Mouse (Mus musculus): Measurements from ENCODE around the gene Chkb. TPM values are rescaled to one million over a fixed set of nuclear protein-coding genes. Genes with fewer than 3 reads are reported as not detected.

The Chkb gene
- polyA plus RNA-seq, 1 experiment from 2014 or later = 80.9 TPM

DNA sequence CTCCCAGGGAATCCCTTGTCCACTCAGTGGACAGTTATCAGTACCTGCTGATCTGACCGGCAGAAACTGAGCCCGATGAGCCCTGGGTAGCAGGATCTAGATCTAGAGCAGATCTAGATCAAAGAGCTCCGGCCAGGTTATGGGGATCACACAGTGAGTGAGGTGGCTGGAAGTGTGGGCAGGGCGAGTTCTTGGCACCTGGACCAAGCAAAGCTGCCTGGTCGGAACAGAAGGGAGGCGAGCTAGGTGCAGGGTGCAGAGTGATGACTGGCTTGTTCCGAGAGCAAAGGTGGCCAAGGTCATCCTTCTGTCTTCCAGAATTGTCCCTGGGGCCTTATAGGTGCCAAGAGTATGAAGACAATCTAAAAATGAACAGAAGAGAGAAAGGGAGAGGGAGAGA lies 30.1 kb upstream of the Chkb start:
- Histone ChIP-seq H3K4me2 (ENCODE audit: low read depth, low read length) (no peak overlapping the region), H3K9me3 (ENCODE audit: control insufficient read depth, low read length) (no peaks in the 10 kb centered on the region), H3K4me3 (ENCODE audit: low read depth, low read length) (no peak overlapping the region), H3K4me1 (ENCODE audit: control insufficient read depth, insufficient read depth, low read length) (peaks cover 13% of the 10 kb centered on the region), H3K27me3 (ENCODE audit: control insufficient read depth, insufficient read depth, low read length) (no peaks in the 10 kb centered on the region), H3K36me3 (ENCODE audit: control insufficient read depth, insufficient read depth, low read length) (peaks cover 51% of the 10 kb centered on the region), H3K27ac (ENCODE audit: low read depth, low read length) (no peak overlapping the region), H3K9ac (replicated peaks; ENCODE audit: low read depth, low read length) (no peak overlapping the region)
- 91% methylated on average over 7 of the region's 7 CpGs for WGBS
- no peak for ATAC-seq (ENCODE audit: low read depth)

DNA sequence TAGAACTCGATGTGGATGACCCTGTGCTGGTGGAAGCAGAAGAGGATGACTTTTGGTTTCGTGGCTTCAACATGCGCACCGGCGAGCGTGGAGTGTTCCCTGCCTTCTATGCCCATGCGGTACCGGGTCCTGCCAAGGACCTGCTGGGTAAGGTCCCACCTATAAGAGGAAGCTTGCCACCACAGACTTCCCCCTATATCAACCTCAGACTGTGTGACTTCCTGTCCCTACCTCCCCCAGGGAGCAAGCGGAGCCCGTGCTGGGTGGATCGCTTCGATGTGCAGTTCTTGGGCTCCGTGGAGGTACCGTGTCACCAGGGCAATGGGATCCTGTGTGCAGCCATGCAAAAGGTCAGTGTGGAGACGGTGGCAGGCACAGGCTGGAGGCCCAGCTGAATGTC lies 29.2 kb upstream of the Chkb start:
- Histone ChIP-seq H3K27ac (ENCODE audit: low read depth, low read length) (no peak overlapping the region), H3K27me3 (ENCODE audit: control insufficient read depth, insufficient read depth, low read length) (no peaks in the 10 kb centered on the region), H3K4me2 (ENCODE audit: low read depth, low read length) (no peak overlapping the region), H3K4me1 (ENCODE audit: control insufficient read depth, insufficient read depth, low read length) (peaks cover 16% of the 10 kb centered on the region), H3K9me3 (ENCODE audit: control insufficient read depth, low read length) (no peaks in the 10 kb centered on the region), H3K9ac (replicated peaks; ENCODE audit: low read depth, low read length) (no peak overlapping the region), H3K36me3 (ENCODE audit: control insufficient read depth, insufficient read depth, low read length) (peaks cover 51% of the 10 kb centered on the region), H3K4me3 (ENCODE audit: low read depth, low read length) (no peak overlapping the region)
- no peak for ATAC-seq (ENCODE audit: low read depth)
- 93% methylated on average over 15 of the region's 15 CpGs for WGBS

DNA sequence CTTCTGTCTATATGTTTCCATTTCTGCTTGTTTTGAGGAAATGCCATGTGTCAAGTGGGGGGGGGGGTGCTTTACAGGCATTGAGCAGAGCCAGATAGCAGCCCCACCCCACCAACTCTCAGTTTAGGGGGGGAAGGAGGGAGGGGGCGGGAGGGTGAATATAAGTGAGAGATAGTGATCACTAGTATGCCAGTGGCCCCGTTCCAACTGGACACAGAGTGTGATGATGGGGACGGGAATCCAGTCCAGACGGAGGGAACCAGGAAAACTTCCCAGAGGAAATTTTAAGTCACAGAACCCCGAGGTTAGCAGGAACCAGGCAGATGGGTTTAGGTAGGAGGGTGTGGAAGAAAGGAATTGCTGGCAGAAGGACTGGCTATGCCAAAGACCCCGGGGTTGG lies 25.9 kb upstream of the Chkb start:
- Histone ChIP-seq H3K4me3 (ENCODE audit: low read depth, low read length) (peak overlapping the region; percentile 71), H3K4me2 (ENCODE audit: low read depth, low read length) (peak overlapping the region; percentile 77), H3K36me3 (ENCODE audit: control insufficient read depth, insufficient read depth, low read length) (peaks cover 37% of the 10 kb centered on the region), H3K27ac (ENCODE audit: low read depth, low read length) (no peak overlapping the region), H3K4me1 (ENCODE audit: control insufficient read depth, insufficient read depth, low read length) (peaks cover 16% of the 10 kb centered on the region), H3K27me3 (ENCODE audit: control insufficient read depth, insufficient read depth, low read length) (peaks cover 4% of the 10 kb centered on the region; the same call in 1 of the 2 replicates), H3K9ac (replicated peaks; ENCODE audit: low read depth, low read length) (peak overlapping the region; percentile 86; the same call in 1 of the 2 replicates), H3K9me3 (ENCODE audit: control insufficient read depth, low read length) (no peaks in the 10 kb centered on the region)
- 82% methylated on average over 6 of the region's 6 CpGs for WGBS
- no peak for ATAC-seq (ENCODE audit: low read depth)

DNA sequence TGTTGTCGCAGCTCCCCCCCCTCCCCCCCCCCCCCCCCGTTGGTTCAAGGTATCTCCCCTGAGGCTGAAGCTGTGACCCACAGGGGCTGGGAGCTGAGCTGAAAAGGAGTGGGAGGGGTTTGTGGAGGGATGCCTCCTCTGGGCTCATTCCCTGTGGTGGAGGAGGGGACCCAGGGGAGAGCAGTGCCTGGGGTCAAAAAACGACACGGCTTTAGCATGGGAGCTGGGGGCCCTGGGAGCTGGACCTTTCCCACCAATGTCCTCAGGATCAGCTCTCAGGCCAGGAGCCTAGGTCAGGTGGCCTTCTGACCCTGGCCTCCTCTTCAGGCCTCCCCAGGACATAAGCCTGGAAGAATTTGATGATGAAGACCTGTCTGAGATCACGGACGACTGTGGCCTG lies 25.1 kb upstream of the Chkb start:
- Histone ChIP-seq H3K27ac (ENCODE audit: low read depth, low read length) (0 out of 2 replicates have a peak overlapping the region, but pooled peaks have one; percentile 4), H3K4me2 (ENCODE audit: low read depth, low read length) (peak overlapping the region; percentile 77), H3K9me3 (ENCODE audit: control insufficient read depth, low read length) (no peaks in the 10 kb centered on the region), H3K4me1 (ENCODE audit: control insufficient read depth, insufficient read depth, low read length) (peaks cover 16% of the 10 kb centered on the region), H3K9ac (replicated peaks; ENCODE audit: low read depth, low read length) (peak overlapping the region; percentile 86), H3K4me3 (ENCODE audit: low read depth, low read length) (peak overlapping the region; percentile 71), H3K27me3 (ENCODE audit: control insufficient read depth, insufficient read depth, low read length) (peaks cover 4% of the 10 kb centered on the region; the same call in 1 of the 2 replicates), H3K36me3 (ENCODE audit: control insufficient read depth, insufficient read depth, low read length) (peaks cover 31% of the 10 kb centered on the region)
- WGBS = 16% methylated on average over 5 of the region's 6 CpGs
- peak; percentile 39; the same call in 1 of the 2 replicates for ATAC-seq (ENCODE audit: low read depth)

DNA sequence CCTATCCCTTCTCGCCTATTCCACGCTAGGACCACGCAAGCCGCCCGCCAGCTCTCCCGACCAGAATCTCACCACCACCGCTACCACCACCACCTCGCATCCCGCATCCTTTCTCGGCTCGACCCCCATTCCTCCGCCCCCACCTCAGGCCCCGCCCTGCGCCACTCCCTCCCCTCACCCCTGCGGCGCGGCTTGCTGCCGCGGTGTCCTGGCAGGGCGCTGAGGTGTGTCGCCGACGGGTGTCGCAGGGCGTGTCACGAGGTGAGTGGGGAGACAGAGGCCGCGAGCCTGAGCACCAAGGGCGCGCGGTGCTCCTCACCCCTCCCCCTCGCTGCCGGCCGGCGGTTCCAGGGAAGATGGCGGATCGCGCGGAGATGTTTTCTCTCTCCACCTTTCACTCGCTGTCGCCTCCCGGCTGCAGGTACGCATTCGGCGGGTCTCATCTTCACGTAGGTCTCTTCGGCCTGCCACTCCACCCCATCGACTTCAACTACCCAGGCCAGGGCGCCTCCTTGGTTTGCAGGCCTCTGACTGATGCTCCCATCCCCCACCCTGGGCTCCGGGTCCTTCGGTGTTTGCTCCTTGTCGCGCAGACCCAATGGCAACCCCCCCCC lies 24.3 kb upstream of the Chkb start, which contains the start of gene Mapk8ip2:
Gene Mapk8ip2, plus strand, starts transcription at position 49 of the 614 bp plus-strand sequence.
- Histone ChIP-seq H3K27ac (ENCODE audit: low read depth, low read length) (peak within 1 kb of the TSS; percentile 86), H3K4me2 (ENCODE audit: low read depth, low read length) (peak within 1 kb of the TSS; percentile 77), H3K27me3 (ENCODE audit: control insufficient read depth, insufficient read depth, low read length) (peaks cover 4% of the 10 kb centered on the region; the same call in 1 of the 2 replicates), H3K9ac (replicated peaks; ENCODE audit: low read depth, low read length) (peak within 1 kb of the TSS; percentile 86), H3K4me1 (ENCODE audit: control insufficient read depth, insufficient read depth, low read length) (peaks cover 16% of the 10 kb centered on the region), H3K4me3 (ENCODE audit: low read depth, low read length) (peak within 1 kb of the TSS; percentile 71), H3K36me3 (ENCODE audit: control insufficient read depth, insufficient read depth, low read length) (peaks cover 24% of the 10 kb centered on the region), H3K9me3 (ENCODE audit: control insufficient read depth, low read length) (no peaks in the 10 kb centered on the region)
- ATAC-seq (ENCODE audit: low read depth) = peak; percentile 84
- WGBS = under 1% methylated on average over 46 of the region's 53 CpGs

DNA sequence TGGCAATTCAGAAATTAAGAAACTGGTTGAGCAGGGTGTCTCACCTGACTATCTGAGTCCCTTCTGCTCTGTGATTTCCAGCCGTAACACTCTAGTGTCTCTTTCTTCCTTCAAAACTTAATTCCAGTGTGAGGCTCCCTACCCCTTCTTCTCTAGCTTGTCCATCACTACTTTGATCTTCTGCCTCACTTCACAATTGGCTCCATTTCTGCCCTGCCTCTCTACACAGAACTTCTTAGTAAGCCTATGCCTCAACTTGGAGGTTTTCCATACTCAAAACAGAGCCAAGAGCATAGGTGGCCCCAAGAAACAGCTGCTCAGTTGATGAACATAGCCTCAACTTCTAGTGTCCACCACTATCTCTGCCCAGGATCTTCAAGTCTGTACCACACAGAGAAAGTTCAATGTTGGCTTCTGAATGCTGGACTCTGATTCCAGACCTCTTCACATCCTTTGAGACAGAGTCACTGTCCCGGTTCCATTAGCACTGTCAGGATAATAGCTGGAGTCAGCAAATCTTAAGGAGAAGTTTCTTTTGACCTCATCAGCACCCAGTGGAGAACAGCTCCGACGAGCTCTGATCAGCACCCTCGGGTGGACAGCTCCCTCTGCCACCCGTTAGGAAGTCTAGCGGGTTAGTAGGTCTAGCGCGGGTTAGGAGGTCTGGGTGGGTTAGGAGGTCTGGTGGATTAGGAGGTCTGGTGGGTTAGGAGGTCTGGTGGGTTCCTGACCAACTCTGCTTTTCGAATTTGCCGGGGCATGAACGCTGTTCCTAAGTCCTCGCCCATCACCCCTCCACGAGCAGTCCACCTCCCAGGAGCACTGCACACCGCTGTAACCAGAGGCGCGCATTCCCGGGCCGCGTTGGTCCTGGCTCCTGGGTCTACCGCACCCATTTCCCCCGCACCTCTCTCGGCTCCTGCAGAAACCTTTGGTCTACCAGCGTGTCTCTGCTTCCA lies 23.5 kb upstream of the Chkb start:
- Histone ChIP-seq H3K9me3 (ENCODE audit: control insufficient read depth, low read length) (no peaks in the 10 kb centered on the region), H3K4me1 (ENCODE audit: control insufficient read depth, insufficient read depth, low read length) (peaks cover 16% of the 10 kb centered on the region), H3K36me3 (ENCODE audit: control insufficient read depth, insufficient read depth, low read length) (peaks cover 16% of the 10 kb centered on the region), H3K27me3 (ENCODE audit: control insufficient read depth, insufficient read depth, low read length) (peaks cover 4% of the 10 kb centered on the region; the same call in 1 of the 2 replicates), H3K27ac (ENCODE audit: low read depth, low read length) (peak overlapping the region; percentile 86), H3K4me3 (ENCODE audit: low read depth, low read length) (peak overlapping the region; percentile 71), H3K4me2 (ENCODE audit: low read depth, low read length) (peak overlapping the region; percentile 77), H3K9ac (replicated peaks; ENCODE audit: low read depth, low read length) (peak overlapping the region; percentile 86)
- 5% methylated on average over 24 of the region's 24 CpGs for WGBS
- peak; percentile 81 for ATAC-seq (ENCODE audit: low read depth)

DNA sequence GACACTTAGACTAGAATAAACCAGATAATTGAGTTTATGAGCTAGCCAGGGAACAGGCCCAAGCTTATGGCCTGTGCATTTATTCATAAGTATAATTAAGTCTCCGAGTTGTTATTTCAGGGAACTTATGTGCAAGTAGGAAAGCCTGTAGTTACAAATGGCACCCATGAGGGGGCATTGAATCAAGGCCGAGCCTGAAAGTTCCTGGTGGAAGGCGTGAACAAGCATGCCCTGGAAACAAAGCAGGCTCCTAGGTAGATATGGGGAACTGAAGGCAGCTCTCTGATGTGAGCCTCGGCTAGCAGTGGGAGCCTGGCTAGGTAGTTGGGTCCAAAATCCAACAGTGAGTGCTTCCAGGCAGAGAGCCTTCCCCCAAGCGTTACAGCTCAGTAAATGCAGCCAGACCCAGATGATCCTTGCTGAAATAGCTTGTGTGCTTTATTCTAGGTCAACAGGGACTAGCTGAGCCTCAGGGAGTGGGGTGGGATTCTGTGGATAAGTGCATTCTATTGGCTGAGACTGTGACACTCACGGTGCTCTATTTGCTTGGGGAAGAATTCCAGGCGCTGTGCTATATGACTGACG lies 12.9 kb upstream of the Chkb start:
- H3K4me2 ChIP-seq (ENCODE audit: low read depth, low read length) = no peak overlapping the region
- H3K27ac ChIP-seq (ENCODE audit: low read depth, low read length) = no peak overlapping the region
- H3K4me1 ChIP-seq (ENCODE audit: control insufficient read depth, insufficient read depth, low read length) = no peaks in the 10 kb centered on the region
- H3K9ac ChIP-seq (replicated peaks; ENCODE audit: low read depth, low read length) = no peak overlapping the region
- H3K9me3 ChIP-seq (ENCODE audit: control insufficient read depth, low read length) = no peaks in the 10 kb centered on the region
- H3K36me3 ChIP-seq (ENCODE audit: control insufficient read depth, insufficient read depth, low read length) = no peaks in the 10 kb centered on the region
- 42% methylated on average over 8 of the region's 8 CpGs for WGBS
- H3K27me3 ChIP-seq (ENCODE audit: control insufficient read depth, insufficient read depth, low read length) = no peaks in the 10 kb centered on the region
- no peak for ATAC-seq (ENCODE audit: low read depth)
- H3K4me3 ChIP-seq (ENCODE audit: low read depth, low read length) = no peak overlapping the region

DNA sequence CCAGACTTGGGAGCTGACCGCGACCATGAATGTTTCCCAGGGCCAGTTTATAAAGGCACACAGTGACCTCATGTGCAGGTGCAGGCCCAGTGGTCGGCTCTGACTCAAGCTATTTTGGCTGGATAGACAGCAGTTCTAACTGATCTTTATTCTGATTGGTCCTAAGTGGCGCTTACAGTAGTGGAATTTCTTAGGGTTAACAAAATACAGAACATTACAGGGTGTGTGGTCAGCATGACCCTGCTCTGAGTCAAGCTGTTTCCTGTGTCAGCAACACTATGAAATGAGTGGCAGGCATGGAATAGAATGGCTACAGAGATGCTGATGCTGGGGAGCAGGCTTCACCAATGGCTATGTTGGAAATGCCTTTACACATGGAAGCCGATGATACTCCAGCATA lies 6.2 kb upstream of the Chkb start:
- ATAC-seq (ENCODE audit: low read depth) = no peak
- Histone ChIP-seq H3K27ac (ENCODE audit: low read depth, low read length) (no peak overlapping the region), H3K9ac (replicated peaks; ENCODE audit: low read depth, low read length) (no peak overlapping the region), H3K4me3 (ENCODE audit: low read depth, low read length) (no peak overlapping the region), H3K4me1 (ENCODE audit: control insufficient read depth, insufficient read depth, low read length) (0 out of 2 replicates have a peak, but pooled peaks cover 3% of the 10 kb centered on the region), H3K4me2 (ENCODE audit: low read depth, low read length) (no peak overlapping the region), H3K9me3 (ENCODE audit: control insufficient read depth, low read length) (no peaks in the 10 kb centered on the region), H3K27me3 (ENCODE audit: control insufficient read depth, insufficient read depth, low read length) (no peaks in the 10 kb centered on the region), H3K36me3 (ENCODE audit: control insufficient read depth, insufficient read depth, low read length) (no peaks in the 10 kb centered on the region)
- WGBS = 90% methylated on average over 5 of the region's 5 CpGs
